Mouse (Mus musculus): ENCODE results near the gene Ski. TPM values are rescaled to one million over a fixed set of nuclear protein-coding genes. Genes with fewer than 3 reads are reported as not detected.

Ski gene
- polyA plus RNA-seq, 1 experiment: 32.2 TPM

DNA sequence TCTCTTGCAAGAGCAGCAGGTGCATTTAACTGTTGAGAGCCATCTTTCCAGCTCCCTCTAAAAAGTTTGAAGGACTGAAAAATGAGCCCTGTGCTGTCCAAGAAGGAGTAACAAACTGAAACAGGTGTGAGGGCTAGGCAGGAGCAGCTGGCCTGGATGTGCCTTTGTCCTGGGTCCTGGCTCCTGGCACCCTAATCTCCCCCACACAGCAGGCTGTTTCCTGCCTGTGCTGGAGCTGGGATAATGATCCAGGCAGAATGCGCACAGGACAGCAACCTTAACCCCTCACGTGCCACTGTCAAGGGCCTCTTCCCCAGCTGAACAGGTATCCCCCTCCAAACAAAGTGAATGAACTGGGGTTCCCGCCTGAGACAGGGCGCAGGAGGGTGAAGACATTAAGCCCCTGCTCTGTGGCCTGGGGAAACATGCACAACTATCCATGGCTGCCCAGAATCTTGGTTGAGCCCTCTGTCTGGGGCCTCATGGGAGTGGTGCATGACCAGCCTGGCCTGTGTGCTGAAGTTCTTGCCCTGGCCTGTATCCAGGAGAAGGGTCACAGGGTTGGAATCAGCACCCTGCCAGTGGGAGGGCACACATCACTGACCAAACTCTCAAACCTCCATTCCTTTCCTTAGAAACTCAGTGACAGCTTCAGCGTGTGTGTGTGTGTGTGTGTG, 86.3 kb downstream of the Ski start:
- no peak for DNase-seq (ENCODE audit: low read depth in 1 of 2, low spot score in 2 of 2)
- 89% methylated on average over 5 of the region's 5 CpGs for WGBS
- no peaks in the 10 kb centered on the region for H3K4me1 ChIP-seq (ENCODE audit: control insufficient read depth, insufficient read depth, insufficient read length)
- no peak overlapping the region for H3K4me3 ChIP-seq (ENCODE audit: extremely low read depth, insufficient read depth, insufficient read length)
- H3K27me3 ChIP-seq (ENCODE audit: control insufficient read depth, insufficient read depth, low read length): no peaks in the 10 kb centered on the region
- no peaks in the 10 kb centered on the region for H3K36me3 ChIP-seq (ENCODE audit: control insufficient read depth, insufficient read depth, low read length)
- no peak overlapping the region for H3K27ac ChIP-seq (ENCODE audit: insufficient read depth, low read length)
- no peak for TF ChIP-seq POLR2A (IDR thresholded peaks at IDR 0.05; ENCODE audit: low read depth, low read length)
- no peak for TF ChIP-seq CTCF (IDR thresholded peaks at IDR 0.05; ENCODE audit: extremely low read depth, insufficient read depth, insufficient read length, insufficient replicate concordance)

DNA sequence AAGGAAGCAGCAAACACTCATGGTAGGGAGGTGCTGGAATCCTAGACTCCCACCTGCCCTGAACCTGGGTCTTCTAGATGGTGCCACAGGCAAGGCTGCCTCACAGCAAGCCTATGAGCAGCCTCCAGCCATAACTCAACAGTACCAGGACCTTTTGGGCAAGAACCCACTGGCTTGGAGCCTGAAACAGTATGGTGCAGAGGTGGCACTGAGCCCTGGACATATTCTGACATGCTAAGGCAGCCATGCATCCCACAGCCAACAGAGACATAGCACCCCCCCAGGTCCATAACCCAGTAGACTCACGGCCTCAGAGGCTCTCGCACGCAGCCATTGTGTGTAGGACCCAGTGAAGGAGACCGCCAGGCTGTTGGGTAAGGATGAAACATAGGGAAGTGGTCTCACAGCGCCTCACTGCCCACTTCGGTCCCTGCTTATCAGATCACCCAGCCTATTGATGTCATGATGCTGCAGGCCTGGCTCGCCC, 87.7 kb downstream of the Ski start:
- TF ChIP-seq CTCF (IDR thresholded peaks at IDR 0.05; ENCODE audit: extremely low read depth, insufficient read depth, insufficient read length, insufficient replicate concordance) (no peak), POLR2A (IDR thresholded peaks at IDR 0.05; ENCODE audit: low read depth, low read length) (no peak)
- Histone ChIP-seq H3K4me1 (ENCODE audit: control insufficient read depth, insufficient read depth, insufficient read length) (no peaks in the 10 kb centered on the region), H3K36me3 (ENCODE audit: control insufficient read depth, insufficient read depth, low read length) (no peaks in the 10 kb centered on the region), H3K27me3 (ENCODE audit: control insufficient read depth, insufficient read depth, low read length) (no peaks in the 10 kb centered on the region), H3K27ac (ENCODE audit: insufficient read depth, low read length) (no peak overlapping the region), H3K4me3 (ENCODE audit: extremely low read depth, insufficient read depth, insufficient read length) (no peak overlapping the region)
- WGBS: 96% methylated on average over 7 of the region's 7 CpGs
- no peak for DNase-seq (ENCODE audit: low read depth in 1 of 2, low spot score in 2 of 2)

- no peaks in the 10 kb centered on the region for H3K36me3 ChIP-seq (ENCODE audit: control insufficient read depth, insufficient read depth, low read length)
- TF ChIP-seq POLR2A (IDR thresholded peaks at IDR 0.05; ENCODE audit: low read depth, low read length): no peak
- TF ChIP-seq CTCF (IDR thresholded peaks at IDR 0.05; ENCODE audit: extremely low read depth, insufficient read depth, insufficient read length, insufficient replicate concordance): no peak
- no peak overlapping the region for H3K4me3 ChIP-seq (ENCODE audit: extremely low read depth, insufficient read depth, insufficient read length)
- WGBS: 94% methylated on average over 20 of the region's 20 CpGs
- DNase-seq (ENCODE audit: low read depth in 1 of 2, low spot score in 2 of 2): no peak
- H3K27me3 ChIP-seq (ENCODE audit: control insufficient read depth, insufficient read depth, low read length): no peaks in the 10 kb centered on the region
- H3K27ac ChIP-seq (ENCODE audit: insufficient read depth, low read length): no peak overlapping the region
- no peaks in the 10 kb centered on the region; the same call in 1 of the 2 replicates for H3K4me1 ChIP-seq (ENCODE audit: control insufficient read depth, insufficient read depth, insufficient read length)
Observed at GRCm38 (mm10) chr4:155133658-155134417, 88.6 kb downstream of the Ski start.

- DNase-seq (ENCODE audit: low read depth in 1 of 2, low spot score in 2 of 2): no peak
- H3K27me3 ChIP-seq (ENCODE audit: control insufficient read depth, insufficient read depth, low read length): no peaks in the 10 kb centered on the region
- no peak overlapping the region for H3K4me3 ChIP-seq (ENCODE audit: extremely low read depth, insufficient read depth, insufficient read length)
- H3K4me1 ChIP-seq (ENCODE audit: control insufficient read depth, insufficient read depth, insufficient read length): no peaks in the 10 kb centered on the region; the same call in 1 of the 2 replicates
- H3K27ac ChIP-seq (ENCODE audit: insufficient read depth, low read length): no peak overlapping the region
- 50% methylated on average over 3 of the region's 3 CpGs for WGBS
- no peak for TF ChIP-seq CTCF (IDR thresholded peaks at IDR 0.05; ENCODE audit: extremely low read depth, insufficient read depth, insufficient read length, insufficient replicate concordance)
- TF ChIP-seq POLR2A (IDR thresholded peaks at IDR 0.05; ENCODE audit: low read depth, low read length): no peak
- no peaks in the 10 kb centered on the region for H3K36me3 ChIP-seq (ENCODE audit: control insufficient read depth, insufficient read depth, low read length)
Observed at GRCm38 (mm10) chr4:155133188-155133587, 89.2 kb downstream of the Ski start.

DNA sequence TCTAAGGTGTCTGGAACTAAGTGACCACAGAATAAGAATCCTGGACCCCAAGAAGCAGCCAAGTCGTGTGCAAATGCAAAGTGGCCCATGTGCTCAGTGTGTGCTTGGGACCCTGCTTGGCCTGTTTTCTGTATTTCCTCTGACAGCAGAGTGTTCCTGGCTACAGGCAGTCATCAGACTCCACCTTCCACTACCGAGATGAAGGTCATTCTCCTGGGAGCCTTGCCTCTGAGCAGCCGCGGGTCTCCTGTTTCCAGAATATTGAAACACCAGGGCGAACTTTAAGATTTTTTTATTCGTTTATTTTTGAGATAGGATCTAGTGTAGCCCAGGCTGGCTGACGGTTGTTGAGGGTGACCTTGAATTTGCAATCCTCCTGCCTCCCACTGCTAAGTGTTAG, 91.8 kb downstream of the Ski start:
- H3K36me3 ChIP-seq (ENCODE audit: control insufficient read depth, insufficient read depth, low read length): no peaks in the 10 kb centered on the region
- H3K27me3 ChIP-seq (ENCODE audit: control insufficient read depth, insufficient read depth, low read length): no peaks in the 10 kb centered on the region
- H3K4me3 ChIP-seq (ENCODE audit: extremely low read depth, insufficient read depth, insufficient read length): no peak overlapping the region
- TF ChIP-seq POLR2A (IDR thresholded peaks at IDR 0.05; ENCODE audit: low read depth, low read length) (no peak), CTCF (IDR thresholded peaks at IDR 0.05; ENCODE audit: extremely low read depth, insufficient read depth, insufficient read length, insufficient replicate concordance) (no peak)
- 87% methylated on average over 7 of the region's 7 CpGs for WGBS
- peaks cover 10% of the 10 kb centered on the region; the same call in 1 of the 2 replicates for H3K4me1 ChIP-seq (ENCODE audit: control insufficient read depth, insufficient read depth, insufficient read length)
- H3K27ac ChIP-seq (ENCODE audit: insufficient read depth, low read length): no peak overlapping the region
- no peak for DNase-seq (ENCODE audit: low read depth in 1 of 2, low spot score in 2 of 2)

- H3K27me3 ChIP-seq (ENCODE audit: control insufficient read depth, insufficient read depth, low read length): no peaks in the 10 kb centered on the region
- H3K27ac ChIP-seq (ENCODE audit: insufficient read depth, low read length): no peak overlapping the region
- TF ChIP-seq POLR2A (IDR thresholded peaks at IDR 0.05; ENCODE audit: low read depth, low read length): no peak
- no peak for TF ChIP-seq CTCF (IDR thresholded peaks at IDR 0.05; ENCODE audit: extremely low read depth, insufficient read depth, insufficient read length, insufficient replicate concordance)
- 80% methylated on average over 14 of the region's 14 CpGs for WGBS
- peaks cover 10% of the 10 kb centered on the region; the same call in 1 of the 2 replicates for H3K4me1 ChIP-seq (ENCODE audit: control insufficient read depth, insufficient read depth, insufficient read length)
- H3K4me3 ChIP-seq (ENCODE audit: extremely low read depth, insufficient read depth, insufficient read length): no peak overlapping the region
- no peaks in the 10 kb centered on the region for H3K36me3 ChIP-seq (ENCODE audit: control insufficient read depth, insufficient read depth, low read length)
- no peak for DNase-seq (ENCODE audit: low read depth in 1 of 2, low spot score in 2 of 2)
Observed at GRCm38 (mm10) chr4:155129996-155130395, 92.4 kb downstream of the Ski start.
